Mouse (Mus musculus): Measurements from ENCODE around the gene Snapc2. TPM values are rescaled to one million over a fixed set of nuclear protein-coding genes. Genes with fewer than 3 reads are reported as not detected.
A peak's percentile ranks its signal among the peaks of the same experiment; 100 is the strongest.

Snapc2 gene
- polyA plus RNA-seq, 1 experiment from 2014 or later = 33.8 TPM

DNA sequence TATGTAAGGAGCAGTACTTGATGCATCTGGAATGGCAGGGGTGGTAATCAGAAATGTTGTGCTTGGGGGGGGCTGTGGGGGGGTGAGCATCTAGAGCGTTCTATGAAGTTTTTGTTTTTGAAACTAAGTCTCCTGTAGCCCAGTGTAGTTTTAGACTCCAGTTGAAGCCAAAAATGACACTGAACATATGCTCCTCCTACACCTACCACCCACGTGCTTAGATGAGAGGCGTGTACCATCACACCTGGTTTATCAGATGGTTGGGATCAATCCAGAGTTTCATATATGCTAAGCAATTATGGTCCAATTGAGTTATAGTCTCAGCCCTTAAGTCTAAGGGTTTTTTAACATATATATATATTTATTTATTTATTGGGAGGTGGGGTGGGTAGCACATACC lies 33.3 kb upstream of the Snapc2 start:
- Histone ChIP-seq H3K4me1 (replicated peaks; ENCODE audit: control insufficient read depth, insufficient read depth) (no peaks in the 10 kb centered on the region), H3K4me2 (replicated peaks; ENCODE audit: low read depth) (no peak overlapping the region), H3K4me3 (ENCODE audit: low read depth, low read length) (no peak overlapping the region), H3K27ac (replicated peaks) (no peak overlapping the region), H3K27me3 (ENCODE audit: control insufficient read depth, insufficient read depth, low read length) (peaks cover 6% of the 10 kb centered on the region; the same call in 1 of the 2 replicates), H3K36me3 (ENCODE audit: control insufficient read depth, insufficient read depth, low read length) (no peaks in the 10 kb centered on the region), H3K9ac (ENCODE audit: low read length) (no peak overlapping the region), H3K9me3 (ENCODE audit: control insufficient read depth, low read length) (no peaks in the 10 kb centered on the region)
- ATAC-seq (ENCODE audit: low FRiP score, low TSS enrichment) (no peak), DNase-seq (ENCODE audit: low spot score) (no peak)
- TF ChIP-seq CTCF (IDR thresholded peaks at IDR 0.05; ENCODE audit: low read depth) = no peak
- TF ChIP-seq EP300 (optimal IDR thresholded peaks at IDR 0.05) = no peak
- WGBS = 77% methylated on average over 3 of the region's 3 CpGs

DNA sequence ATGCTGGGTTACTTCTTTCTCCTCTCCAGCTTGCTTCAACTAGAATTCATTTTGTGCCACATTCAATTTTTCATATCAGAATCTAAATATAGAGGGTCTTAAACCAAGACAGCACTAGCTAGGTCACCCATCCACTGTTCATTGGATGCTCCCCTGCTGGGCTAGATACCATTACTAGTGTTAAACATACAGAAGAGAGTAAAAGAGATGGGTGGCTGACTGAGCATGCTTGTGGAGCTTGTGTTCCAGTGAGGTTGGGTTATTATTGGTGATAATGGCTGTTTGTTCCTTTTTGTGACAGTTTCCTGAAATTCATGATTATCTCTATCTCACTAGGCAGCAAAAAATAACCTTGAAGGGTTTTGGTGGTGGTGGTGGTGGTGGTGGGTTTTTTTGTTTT lies 30.8 kb upstream of the Snapc2 start:
- no peaks in the 10 kb centered on the region for H3K4me1 ChIP-seq (replicated peaks; ENCODE audit: control insufficient read depth, insufficient read depth)
- no peak overlapping the region for H3K27ac ChIP-seq (replicated peaks)
- no peak overlapping the region for H3K9ac ChIP-seq (ENCODE audit: low read length)
- peaks cover 3% of the 10 kb centered on the region; the same call in 1 of the 2 replicates for H3K27me3 ChIP-seq (ENCODE audit: control insufficient read depth, insufficient read depth, low read length)
- no peaks in the 10 kb centered on the region for H3K9me3 ChIP-seq (ENCODE audit: control insufficient read depth, low read length)
- no peak overlapping the region for H3K4me2 ChIP-seq (replicated peaks; ENCODE audit: low read depth)
- H3K36me3 ChIP-seq (ENCODE audit: control insufficient read depth, insufficient read depth, low read length) = no peaks in the 10 kb centered on the region
- TF ChIP-seq CTCF (IDR thresholded peaks at IDR 0.05; ENCODE audit: low read depth) (no peak), EP300 (optimal IDR thresholded peaks at IDR 0.05) (no peak)
- H3K4me3 ChIP-seq (ENCODE audit: low read depth, low read length) = no peak overlapping the region
- ATAC-seq (ENCODE audit: low FRiP score, low TSS enrichment) (no peak), DNase-seq (ENCODE audit: low spot score) (no peak)

DNA sequence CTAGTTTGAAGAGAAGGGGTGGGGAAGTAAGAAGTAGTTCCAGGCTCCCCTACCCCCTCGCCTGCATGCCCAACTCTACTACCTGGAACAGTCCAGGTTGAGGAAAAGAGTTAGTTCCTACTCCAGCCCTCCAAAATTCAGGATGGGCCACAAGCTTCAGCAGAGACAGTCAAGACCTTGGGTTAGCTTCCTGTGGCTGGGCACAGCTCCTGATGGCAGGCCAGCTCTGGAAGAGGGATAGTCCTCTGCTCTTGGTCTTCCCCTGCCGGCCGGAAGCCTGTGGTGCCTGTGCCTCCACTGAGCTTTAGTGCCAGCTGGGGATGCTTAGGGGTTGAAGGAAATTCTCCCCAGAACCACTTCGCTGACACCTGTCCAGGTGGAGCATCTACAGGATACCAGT lies 26.6 kb upstream of the Snapc2 start:
- no peak for DNase-seq (ENCODE audit: low spot score)
- no peaks in the 10 kb centered on the region for H3K27me3 ChIP-seq (ENCODE audit: control insufficient read depth, insufficient read depth, low read length)
- no peaks in the 10 kb centered on the region for H3K9me3 ChIP-seq (ENCODE audit: control insufficient read depth, low read length)
- ATAC-seq (ENCODE audit: low FRiP score, low TSS enrichment) = peak; percentile 25; the same call in 1 of the 2 replicates
- no peak overlapping the region for H3K27ac ChIP-seq (replicated peaks)
- peak overlapping the region; percentile 71; the same call in 1 of the 2 replicates for H3K9ac ChIP-seq (ENCODE audit: low read length)
- H3K4me2 ChIP-seq (replicated peaks; ENCODE audit: low read depth) = peak overlapping the region; percentile 66
- TF ChIP-seq CTCF (IDR thresholded peaks at IDR 0.05; ENCODE audit: low read depth) (peak; percentile 26), EP300 (optimal IDR thresholded peaks at IDR 0.05) (no peak)
- peak overlapping the region; percentile 46 for H3K4me3 ChIP-seq (ENCODE audit: low read depth, low read length)
- H3K36me3 ChIP-seq (ENCODE audit: control insufficient read depth, insufficient read depth, low read length) = no peaks in the 10 kb centered on the region
- no peaks in the 10 kb centered on the region for H3K4me1 ChIP-seq (replicated peaks; ENCODE audit: control insufficient read depth, insufficient read depth)
- 31% methylated on average over 4 of the region's 4 CpGs for WGBS

GRCm38 (mm10) chr8:4226739-4227347 lies 26.0 kb upstream of the Snapc2 start, which contains the start of gene Lrrc8e:
Gene Lrrc8e, plus strand, starts transcription at chr8:4226827.
- WGBS = 4% methylated on average over 32 of the region's 33 CpGs
- TF ChIP-seq CTCF (IDR thresholded peaks at IDR 0.05; ENCODE audit: low read depth) (no peak), EP300 (optimal IDR thresholded peaks at IDR 0.05) (no peak)
- no peaks in the 10 kb centered on the region for H3K9me3 ChIP-seq (ENCODE audit: control insufficient read depth, low read length)
- ATAC-seq (ENCODE audit: low FRiP score, low TSS enrichment) = peak; percentile 80
- peak within 1 kb of the TSS; percentile 66 for H3K4me2 ChIP-seq (replicated peaks; ENCODE audit: low read depth)
- no peaks in the 10 kb centered on the region for H3K36me3 ChIP-seq (ENCODE audit: control insufficient read depth, insufficient read depth, low read length)
- no peaks in the 10 kb centered on the region for H3K4me1 ChIP-seq (replicated peaks; ENCODE audit: control insufficient read depth, insufficient read depth)
- DNase-seq (ENCODE audit: low spot score) = peak; percentile 81
- peak within 1 kb of the TSS; percentile 71 for H3K9ac ChIP-seq (ENCODE audit: low read length)
- peak within 1 kb of the TSS; percentile 40 for H3K27ac ChIP-seq (replicated peaks)
- H3K27me3 ChIP-seq (ENCODE audit: control insufficient read depth, insufficient read depth, low read length) = no peaks in the 10 kb centered on the region
- peak within 1 kb of the TSS; percentile 46 for H3K4me3 ChIP-seq (ENCODE audit: low read depth, low read length)

GRCm38 (mm10) chr8:4227919-4228318 lies 25.0 kb upstream of the Snapc2 start:
- ATAC-seq (ENCODE audit: low FRiP score, low TSS enrichment) = no peak
- TF ChIP-seq CTCF (IDR thresholded peaks at IDR 0.05; ENCODE audit: low read depth) (no peak), EP300 (optimal IDR thresholded peaks at IDR 0.05) (no peak)
- Histone ChIP-seq H3K27me3 (ENCODE audit: control insufficient read depth, insufficient read depth, low read length) (no peaks in the 10 kb centered on the region), H3K27ac (replicated peaks) (no peak overlapping the region), H3K4me3 (ENCODE audit: low read depth, low read length) (no peak overlapping the region), H3K9me3 (ENCODE audit: control insufficient read depth, low read length) (no peaks in the 10 kb centered on the region), H3K9ac (ENCODE audit: low read length) (no peak overlapping the region), H3K4me2 (replicated peaks; ENCODE audit: low read depth) (no peak overlapping the region), H3K4me1 (replicated peaks; ENCODE audit: control insufficient read depth, insufficient read depth) (no peaks in the 10 kb centered on the region), H3K36me3 (ENCODE audit: control insufficient read depth, insufficient read depth, low read length) (no peaks in the 10 kb centered on the region)
- no peak for DNase-seq (ENCODE audit: low spot score)
- 93% methylated on average over 4 of the region's 4 CpGs for WGBS

GRCm38 (mm10) chr8:4229784-4230183 lies 23.1 kb upstream of the Snapc2 start:
- DNase-seq (ENCODE audit: low spot score) (no peak), ATAC-seq (ENCODE audit: low FRiP score, low TSS enrichment) (no peak)
- no peak overlapping the region for H3K9ac ChIP-seq (ENCODE audit: low read length)
- H3K4me1 ChIP-seq (replicated peaks; ENCODE audit: control insufficient read depth, insufficient read depth) = no peaks in the 10 kb centered on the region
- H3K9me3 ChIP-seq (ENCODE audit: control insufficient read depth, low read length) = no peaks in the 10 kb centered on the region
- no peak overlapping the region for H3K27ac ChIP-seq (replicated peaks)
- no peak overlapping the region for H3K4me3 ChIP-seq (ENCODE audit: low read depth, low read length)
- no peak overlapping the region for H3K4me2 ChIP-seq (replicated peaks; ENCODE audit: low read depth)
- H3K36me3 ChIP-seq (ENCODE audit: control insufficient read depth, insufficient read depth, low read length) = no peaks in the 10 kb centered on the region
- TF ChIP-seq CTCF (IDR thresholded peaks at IDR 0.05; ENCODE audit: low read depth) (no peak), EP300 (optimal IDR thresholded peaks at IDR 0.05) (no peak)
- 70% methylated on average over 5 of the region's 5 CpGs for WGBS
- H3K27me3 ChIP-seq (ENCODE audit: control insufficient read depth, insufficient read depth, low read length) = no peaks in the 10 kb centered on the region

All from stomach, postnatal 0 days (tissue).